30 mouse cellular contexts compared by ENCODE assay signal in the genomic region with DNA sequence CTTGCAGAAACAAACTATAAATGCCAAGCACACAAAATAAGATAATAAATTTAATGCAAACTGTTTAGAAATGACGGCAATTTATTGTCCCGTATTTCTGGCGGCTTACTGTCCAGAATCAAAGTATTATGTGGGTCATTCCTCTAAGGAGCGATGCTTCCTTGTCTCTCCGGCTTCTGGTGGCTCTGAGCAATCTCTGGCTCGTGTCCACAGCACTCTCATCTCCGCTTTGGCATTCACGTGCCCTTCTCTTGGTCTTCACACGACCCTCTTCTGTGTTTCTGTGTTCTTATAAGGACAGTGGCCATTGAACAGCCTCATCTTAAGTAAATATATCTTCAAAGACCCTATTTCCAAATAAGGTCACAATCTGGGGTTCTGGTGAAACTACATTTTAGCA. TPM values are rescaled to one million over a fixed set of nuclear protein-coding genes. Genes with fewer than 3 reads are reported as not detected.
A peak's percentile ranks its signal among the peaks of the same experiment; 100 is the strongest.
DNase-seq lines count a peak whose midpoint lies in the region; ATAC-seq and TF ChIP-seq lines count a peak whose summit lies in the region.
"Had no signal": no experiment of that assay in that cellular context is flagged by ENCODE, and none has a peak within 500 bp of the region (broad histone marks: within the 10 kb centered on the region; RNA-seq: fewer than 3 reads in every experiment).

No protein-coding gene starts in this region.

- no peak for ATAC-seq in intestine, embryonic 14.5 days (replicated peaks; ENCODE audit: low FRiP score, low TSS enrichment, low read depth)
- ATAC-seq in intestine, postnatal 0 days: no peak
- ATAC-seq in stomach, embryonic 16.5 days (ENCODE audit: insufficient read depth, low FRiP score): no peak
- ATAC-seq: activated CD4-positive, CD25-positive, alpha-beta regulatory T cell, adult 4 months; forebrain, embryonic 14.5 days; hindbrain, embryonic 16.5 days; liver, embryonic 12.5 days; liver, postnatal 0 days; midbrain, embryonic 13.5 days had no signal

- H3K36me3 ChIP-seq in intestine, embryonic 14.5 days (ENCODE audit: control insufficient read depth, insufficient read depth, low read length): no peaks in the 10 kb centered on the region
- no peaks in the 10 kb centered on the region for H3K36me3 ChIP-seq in intestine, postnatal 0 days (ENCODE audit: control insufficient read depth, insufficient read depth)
- no peaks in the 10 kb centered on the region for H3K36me3 ChIP-seq in stomach, embryonic 16.5 days (ENCODE audit: control insufficient read depth, insufficient read depth, low read length)
- H3K36me3 ChIP-seq: heart, embryonic 10.5 days; heart, embryonic 15.5 days; kidney, embryonic 15.5 days; liver, embryonic 12.5 days; midbrain, embryonic 13.5 days; neural tube, embryonic 13.5 days had no signal

- peak in 1 of 2 experiments; percentile 32 for DNase-seq in cerebellum, adult 2 months
- no peak for DNase-seq in cerebellum, postnatal 4 days (ENCODE audit: low spot score in 2 of 2)
- DNase-seq in intestine, embryonic 14.5 days (ENCODE audit: low spot score): no peak
- peak; percentile 20 for DNase-seq in brain, adult 2 months (ENCODE audit: low read depth, low spot score)
- DNase-seq in gastrocnemius, postnatal 10 days: no peak
- DNase-seq: adrenal gland, adult 8-10 months; gastrocnemius, postnatal 25 days; heart, adult 11 months; kidney, adult 18-20 months; kidney, postnatal 25 days; liver, postnatal 0 days; lung, postnatal 4 days; right cerebral cortex, postnatal 4 days; thymus, postnatal 14 days had no signal

- H3K4me3 ChIP-seq in cerebellum, adult 2 months (replicated peaks; ENCODE audit: insufficient read depth, low read depth, low read length): no peak overlapping the region
- no peak overlapping the region for H3K4me3 ChIP-seq in intestine, embryonic 14.5 days (ENCODE audit: low read depth, low read length)
- H3K4me3 ChIP-seq in intestine, postnatal 0 days (ENCODE audit: low read depth, low read length): no peak overlapping the region
- no peak overlapping the region for H3K4me3 ChIP-seq in stomach, embryonic 16.5 days (replicated peaks; ENCODE audit: low read length)
- H3K4me3 ChIP-seq: heart, embryonic 10.5 days; heart, embryonic 15.5 days; kidney, embryonic 15.5 days; left cerebral cortex, adult 2 months; limb, embryonic 13.5 days; liver, embryonic 12.5 days; megakaryocyte, embryonic 14.5 days; midbrain, embryonic 13.5 days; neural tube, embryonic 13.5 days had no signal

- no peak for TF ChIP-seq POLR2A in cerebellum, adult 2 months (IDR thresholded peaks at IDR 0.05; ENCODE audit: borderline replicate concordance, insufficient read depth, low read length)

- H3K4me2 ChIP-seq in intestine, embryonic 14.5 days (ENCODE audit: low read length): no peak overlapping the region
- H3K4me2 ChIP-seq in intestine, postnatal 0 days (replicated peaks; ENCODE audit: low read depth): no peak overlapping the region
- H3K4me2 ChIP-seq in stomach, embryonic 16.5 days (ENCODE audit: low read depth, low read length): no peak overlapping the region
- H3K4me2 ChIP-seq: heart, embryonic 15.5 days; kidney, embryonic 15.5 days; limb, embryonic 13.5 days; liver, embryonic 12.5 days; midbrain, embryonic 13.5 days; neural tube, embryonic 13.5 days had no signal

- no peaks in the 10 kb centered on the region for H3K9me3 ChIP-seq in intestine, embryonic 14.5 days (ENCODE audit: control insufficient read depth, low read length)
- no peaks in the 10 kb centered on the region for H3K9me3 ChIP-seq in intestine, postnatal 0 days (ENCODE audit: control insufficient read depth)
- no peaks in the 10 kb centered on the region for H3K9me3 ChIP-seq in stomach, embryonic 16.5 days (replicated peaks; ENCODE audit: control insufficient read depth, low read length)
- H3K9me3 ChIP-seq: heart, embryonic 10.5 days; heart, embryonic 15.5 days; kidney, embryonic 15.5 days; limb, embryonic 13.5 days; liver, embryonic 12.5 days; megakaryocyte, embryonic 14.5 days; midbrain, embryonic 13.5 days; neural tube, embryonic 13.5 days had no signal

- 0 out of 2 replicates have a peak overlapping the region, but pooled peaks have one; percentile 3 for H3K9ac ChIP-seq in intestine, embryonic 14.5 days (ENCODE audit: low read length)
- no peak overlapping the region for H3K9ac ChIP-seq in intestine, postnatal 0 days (ENCODE audit: low read depth, low read length)
- no peak overlapping the region for H3K9ac ChIP-seq in stomach, embryonic 16.5 days (ENCODE audit: low read length)
- H3K9ac ChIP-seq: heart, embryonic 15.5 days; kidney, embryonic 15.5 days; liver, embryonic 12.5 days; liver, postnatal 0 days; midbrain, embryonic 13.5 days; neural tube, embryonic 13.5 days had no signal

- H3K4me1 ChIP-seq in cerebellum, adult 2 months (ENCODE audit: control insufficient read depth, insufficient read depth, low read length): peaks cover 39% of the 10 kb centered on the region
- peaks cover 13% of the 10 kb centered on the region for H3K4me1 ChIP-seq in intestine, embryonic 14.5 days (replicated peaks; ENCODE audit: control insufficient read depth, insufficient read depth, low read length)
- H3K4me1 ChIP-seq in intestine, postnatal 0 days (replicated peaks; ENCODE audit: control insufficient read depth, insufficient read depth, low read length): no peaks in the 10 kb centered on the region
- peaks cover 11% of the 10 kb centered on the region; the same call in 1 of the 2 replicates for H3K4me1 ChIP-seq in stomach, embryonic 16.5 days (ENCODE audit: control insufficient read depth, insufficient read depth, low read length)

- H3K27me3 ChIP-seq in cerebellum, adult 2 months (ENCODE audit: control insufficient read depth, insufficient read depth, low read length): no peaks in the 10 kb centered on the region
- peaks cover 15% of the 10 kb centered on the region for H3K27me3 ChIP-seq in intestine, embryonic 14.5 days (replicated peaks; ENCODE audit: control insufficient read depth, insufficient read depth, low read length)
- peaks cover 16% of the 10 kb centered on the region for H3K27me3 ChIP-seq in intestine, postnatal 0 days (replicated peaks; ENCODE audit: control insufficient read depth, insufficient read depth, low read length)
- H3K27me3 ChIP-seq in stomach, embryonic 16.5 days (ENCODE audit: control insufficient read depth, insufficient read depth, low read length): peaks cover 17% of the 10 kb centered on the region
- H3K27me3 ChIP-seq: CH12.LX had no signal

- no peak for TF ChIP-seq CTCF in cerebellum, adult 2 months (IDR thresholded peaks at IDR 0.05; ENCODE audit: borderline replicate concordance, insufficient read depth, low read depth, low read length)
- no peak for TF ChIP-seq CTCF in intestine, postnatal 0 days (IDR thresholded peaks at IDR 0.05; ENCODE audit: low read depth)

- WGBS in cerebellum, adult 2 months: 28% methylated on average over 9 of the region's 9 CpGs
- 62% methylated on average over 9 of the region's 9 CpGs for whole genome bisulfite sequencing in intestine, embryonic 14.5 days
- 66% methylated on average over 9 of the region's 9 CpGs for WGBS in intestine, postnatal 0 days
- 65% methylated on average over 9 of the region's 9 CpGs for WGBS in stomach, embryonic 16.5 days

- H3K27ac ChIP-seq in cerebellum, adult 2 months (ENCODE audit: insufficient read depth, low read length): peak overlapping the region; percentile 96
- H3K27ac ChIP-seq in intestine, embryonic 14.5 days (ENCODE audit: low read depth): peak overlapping the region; percentile 78
- H3K27ac ChIP-seq in intestine, postnatal 0 days (ENCODE audit: low read depth, low read length): no peak overlapping the region
- H3K27ac ChIP-seq in stomach, embryonic 16.5 days (ENCODE audit: low read length): peak overlapping the region; percentile 60; the same call in 1 of the 2 replicates
- H3K27ac ChIP-seq: heart, embryonic 10.5 days; heart, embryonic 15.5 days; kidney, embryonic 15.5 days; left cerebral cortex, adult 2 months; limb, embryonic 13.5 days; liver, embryonic 12.5 days; midbrain, embryonic 13.5 days; neural tube, embryonic 13.5 days had no signal

RNA-seq across cellular contexts. Expression of gene Emilin3, which starts 2.5 kb away (rescaled TPM):
- 6.4 and 7.6 TPM in 2 replicates for polyA plus RNA-seq in cerebellum, adult 2 months (2012; rRNA removed)
- 28.8 and 29.0 TPM in 2 replicates for polyA plus RNA-seq in intestine, embryonic 14.5 days (2014; fragmentation: Nextera tagmentation; extraction: Ambion mirVana)
- 7.6 and 8.6 TPM in 2 replicates for polyA plus RNA-seq in intestine, postnatal 0 days (2015; fragmentation: Nextera tagmentation; extraction: Ambion mirVana)
- polyA plus RNA-seq in stomach, embryonic 16.5 days (2015; fragmentation: Nextera tagmentation; extraction: Ambion mirVana): 22.5 and 25.3 TPM in 2 replicates
- 1 to 10 TPM; 6.9 to 8.2 TPM for total RNA-seq in gastrocnemius, postnatal 10 days (2021)
- total RNA-seq: adrenal gland, adult 8-10 months; CH12.LX had no signal
- polyA plus RNA-seq: activated CD4-positive, CD25-positive, alpha-beta regulatory T cell, adult 4 months; liver, postnatal 0 days; spleen, adult 2 months had no signal

RNA-seq across cellular contexts. Expression of gene Lpin3, which starts 34.2 kb away (rescaled TPM):
- polyA plus RNA-seq in cerebellum, adult 2 months (2012; rRNA removed): 2.3 and 2.4 TPM in 2 replicates
- polyA plus RNA-seq in intestine, embryonic 14.5 days (2014; fragmentation: Nextera tagmentation; extraction: Ambion mirVana): 3.7 and 4.5 TPM in 2 replicates
- 16.5 and 19.4 TPM in 2 replicates for polyA plus RNA-seq in intestine, postnatal 0 days (2015; fragmentation: Nextera tagmentation; extraction: Ambion mirVana)
- 17.6 and 26.5 TPM in 2 replicates for polyA plus RNA-seq in stomach, embryonic 16.5 days (2015; fragmentation: Nextera tagmentation; extraction: Ambion mirVana)
- 10 to 100 TPM in 1 of 2 experiments, 1 to 10 TPM in 1; 9.7 to 11.3 TPM for total RNA-seq in gastrocnemius, postnatal 10 days (2021)

RNA-seq across cellular contexts. Expression of gene Zhx3, which starts 41.9 kb away (rescaled TPM):
- polyA plus RNA-seq in cerebellum, adult 2 months (2012; rRNA removed): 26.2 and 27.7 TPM in 2 replicates
- 7.5 and 8.2 TPM in 2 replicates for polyA plus RNA-seq in intestine, embryonic 14.5 days (2014; fragmentation: Nextera tagmentation; extraction: Ambion mirVana)
- polyA plus RNA-seq in intestine, postnatal 0 days (2015; fragmentation: Nextera tagmentation; extraction: Ambion mirVana): 3.5 and 4.4 TPM in 2 replicates
- polyA plus RNA-seq in stomach, embryonic 16.5 days (2015; fragmentation: Nextera tagmentation; extraction: Ambion mirVana): 9.8 and 10.7 TPM in 2 replicates
- 10 to 100 TPM; 53.3 to 57.6 TPM for total RNA-seq in gastrocnemius, postnatal 10 days (2021)
